In genomic region chr17:44042861-44043260, GRCm38 (mm10) we compare ENCODE assay signal across 24 mouse cellular contexts. TPM values are rescaled to one million over a fixed set of nuclear protein-coding genes. Genes with fewer than 3 reads are reported as not detected.
DNase-seq lines count a peak whose midpoint lies in the region; ATAC-seq and TF ChIP-seq lines count a peak whose summit lies in the region.
"Had no signal": no experiment of that assay in that cellular context is flagged by ENCODE, and none has a peak within 500 bp of the region (broad histone marks: within the 10 kb centered on the region; RNA-seq: fewer than 3 reads in every experiment).

No protein-coding gene starts in this region.

- H3K27ac ChIP-seq in lung, embryonic 16.5 days (ENCODE audit: low read length): peak overlapping the region; percentile 67
- H3K27ac ChIP-seq: forebrain, embryonic 13.5 days; heart, embryonic 15.5 days; hindbrain, embryonic 13.5 days; kidney, postnatal 0 days; limb, embryonic 10.5 days; midbrain, embryonic 15.5 days; neural tube, embryonic 12.5 days; stomach, embryonic 15.5 days had no signal

- peak; percentile 84 for ATAC-seq in lung, embryonic 16.5 days (ENCODE audit: low read depth)
- ATAC-seq: forebrain, embryonic 13.5 days; liver, postnatal 0 days; midbrain, embryonic 15.5 days had no signal

- no peaks in the 10 kb centered on the region for H3K36me3 ChIP-seq in lung, embryonic 16.5 days (ENCODE audit: control insufficient read depth, insufficient read depth, low read length)
- H3K36me3 ChIP-seq: heart, embryonic 15.5 days; hindbrain, embryonic 13.5 days; limb, embryonic 10.5 days; midbrain, embryonic 15.5 days; neural tube, embryonic 12.5 days; stomach, embryonic 15.5 days had no signal

- no peak overlapping the region for H3K9ac ChIP-seq in lung, embryonic 16.5 days (ENCODE audit: low read length)
- H3K9ac ChIP-seq: forebrain, embryonic 13.5 days; heart, embryonic 15.5 days; hindbrain, embryonic 13.5 days; liver, postnatal 0 days; midbrain, embryonic 15.5 days; neural tube, embryonic 12.5 days; stomach, embryonic 15.5 days had no signal

- no peak overlapping the region for H3K4me2 ChIP-seq in lung, embryonic 16.5 days (ENCODE audit: low read depth, low read length)
- H3K4me2 ChIP-seq: forebrain, embryonic 13.5 days; heart, embryonic 15.5 days; hindbrain, embryonic 13.5 days; midbrain, embryonic 15.5 days; neural tube, embryonic 12.5 days; stomach, embryonic 15.5 days had no signal

- no peaks in the 10 kb centered on the region for H3K4me1 ChIP-seq in lung, adult 2 months (ENCODE audit: control insufficient read depth, insufficient read depth, low read length)
- no peaks in the 10 kb centered on the region for H3K4me1 ChIP-seq in lung, embryonic 16.5 days (replicated peaks; ENCODE audit: control insufficient read depth, insufficient read depth, low read length)
- H3K4me1 ChIP-seq: forebrain, embryonic 13.5 days; heart, embryonic 15.5 days; hindbrain, embryonic 13.5 days; limb, embryonic 10.5 days; midbrain, embryonic 15.5 days; neural tube, embryonic 12.5 days; stomach, embryonic 15.5 days had no signal

- TF ChIP-seq CTCF in lung, adult 2 months (IDR thresholded peaks at IDR 0.05; ENCODE audit: insufficient read depth, low read length): no peak

- no peak for TF ChIP-seq POLR2A in lung, adult 2 months (IDR thresholded peaks at IDR 0.05; ENCODE audit: borderline replicate concordance, extremely low read depth, low read depth, low read length)

- H3K27me3 ChIP-seq in lung, embryonic 16.5 days (ENCODE audit: control insufficient read depth, insufficient read depth, low read depth, low read length): no peaks in the 10 kb centered on the region
- H3K27me3 ChIP-seq: forebrain, embryonic 13.5 days; heart, embryonic 15.5 days; hindbrain, embryonic 13.5 days; midbrain, embryonic 15.5 days; neural tube, embryonic 12.5 days; stomach, embryonic 15.5 days had no signal

- no peak overlapping the region for H3K4me3 ChIP-seq in lung, adult 2 months (replicated peaks; ENCODE audit: extremely low read depth, low read depth, low read length)
- H3K4me3 ChIP-seq in lung, embryonic 16.5 days (ENCODE audit: low read length): no peak overlapping the region
- H3K4me3 ChIP-seq: forebrain, embryonic 13.5 days; heart, embryonic 15.5 days; hindbrain, embryonic 13.5 days; limb, embryonic 10.5 days; midbrain, embryonic 15.5 days; neural tube, embryonic 12.5 days; stomach, embryonic 15.5 days had no signal

- H3K9me3 ChIP-seq in lung, embryonic 16.5 days (ENCODE audit: control insufficient read depth, low read length): no peaks in the 10 kb centered on the region
- H3K9me3 ChIP-seq: forebrain, embryonic 13.5 days; heart, embryonic 15.5 days; hindbrain, embryonic 13.5 days; limb, embryonic 10.5 days; midbrain, embryonic 15.5 days; neural tube, embryonic 12.5 days; stomach, embryonic 15.5 days had no signal

- DNase-seq in adrenal gland, postnatal 14 days: peak; percentile 17
- no peak for DNase-seq in adrenal gland, postnatal 4 days (ENCODE audit: low spot score in 2 of 2)
- DNase-seq in lung, adult 18-20 months: peak; percentile 26 to 35
- no peak for DNase-seq in lung, adult 2 months
- DNase-seq in skeletal muscle tissue, adult 2 months (ENCODE audit: low read depth, low spot score): peak; percentile 43
- no peak for DNase-seq in left cerebral cortex, adult 9 months (ENCODE audit: low spot score in 2 of 2)
- DNase-seq: cerebellum, adult 9-10 months; gastrocnemius, postnatal 14 days; heart, postnatal 36 days; kidney, adult 18-20 months; liver; liver, postnatal 0 days; right cerebral cortex, postnatal 25 days; thymus, adult 2 months; thymus, postnatal 4 days had no signal

- 68% methylated on average over 8 of the region's 8 CpGs for WGBS in lung, adult 2 months
- 58% methylated on average over 8 of the region's 8 CpGs for WGBS in lung, embryonic 16.5 days

RNA-seq across cellular contexts. Expression of gene Enpp5, which starts 35.8 kb away (rescaled TPM):
- 22.5 and 23.9 TPM in 2 replicates for total RNA-seq in adrenal gland, postnatal 14 days (2021)
- total RNA-seq in adrenal gland, postnatal 4 days (2021): 10 to 100 TPM; 35.8 to 37.7 TPM
- 24.5 and 38.7 TPM in 2 replicates for polyA plus RNA-seq in lung, adult 2 months (2012; rRNA removed)
- polyA plus RNA-seq in lung, embryonic 16.5 days (2015; fragmentation: Nextera tagmentation; extraction: Ambion mirVana): 30.1 and 34.4 TPM in 2 replicates

Comparison
In these comparisons a context has a peak if more than half of its experiments do, and no peak if none do; other contexts are left out.
1. DNase-seq: peak in adrenal gland, postnatal 14 days (single experiment), lung, adult 18-20 months (2 of 2) and skeletal muscle tissue, adult 2 months (single experiment); none in adrenal gland, postnatal 4 days (0 of 2), lung, adult 2 months (single experiment) and left cerebral cortex, adult 9 months (0 of 2).